Mouse (Mus musculus) MEL (cell line): ENCODE data around the gene Prkch. TPM values are rescaled to one million over a fixed set of nuclear protein-coding genes. Genes with fewer than 3 reads are reported as not detected.
A peak's percentile ranks its signal among the peaks of the same experiment; 100 is the strongest.

Experiments
- DNase-seq: peaks from one replicate; pipeline ENCODE4 v3.0.0; 2011; ENCODE audit warnings: low read depth, low spot score
- H3K27ac ChIP-seq: 2 replicates; pipeline ENCODE4 v1.5.1; 2012; ENCODE audit warnings: low read depth, mild to moderate bottlenecking, control low read depth, low read length, moderate library complexity; ENCODE audit not compliant: control insufficient read depth
- H3K27me3 ChIP-seq, 2 experiments: fragments of 150-350 bp in 1 of 2; sonication (generic) in 1 of 2; 2 replicates each; pipeline ENCODE4 v1.6.1; 2012; ENCODE audit warnings: low read length in 2 of 2, mild to moderate bottlenecking in 2 of 2, improper control_type of control experiment in 1 of 2, moderate library complexity in 1 of 2; ENCODE audit not compliant: insufficient read depth in 2 of 2, control insufficient read depth in 1 of 2
- H3K36me3 ChIP-seq, 2 experiments: 2 replicates each; pipeline ENCODE4 v1.6.1; 2012 to 2014; ENCODE audit warnings: low read length in 2 of 2, improper control_type of control experiment in 1 of 2, inconsistent platforms in 1 of 2, mild to moderate bottlenecking in 1 of 2; ENCODE audit not compliant: insufficient read depth in 2 of 2, control insufficient read depth in 1 of 2
- H3K4me1 ChIP-seq, 2 experiments: fragments of 150-350 bp in 1 of 2; sonication (generic) in 1 of 2; 2 replicates each; pipeline ENCODE4 v1.6.1; 2012; ENCODE audit warnings: low read length in 2 of 2, improper control_type of control experiment in 1 of 2, mild to moderate bottlenecking in 1 of 2; ENCODE audit not compliant: insufficient read depth in 2 of 2, control insufficient read depth in 1 of 2
- H3K4me3 ChIP-seq, 2 experiments: fragments of 150-350 bp in 1 of 2; sonication (generic) in 1 of 2; 2 replicates each; pipeline ENCODE4 v1.5.1; 2012; ENCODE audit warnings: low read depth in 2 of 2, low read length in 2 of 2, mild to moderate bottlenecking in 2 of 2, moderate library complexity in 2 of 2, control low read depth in 1 of 2, improper control_type of control experiment in 1 of 2; ENCODE audit not compliant: control insufficient read depth in 1 of 2, insufficient read depth in 1 of 2
- H3K79me2 ChIP-seq: 2 replicates; pipeline ENCODE4 v1.6.1; 2012; ENCODE audit warnings: mild to moderate bottlenecking, low read length, moderate library complexity; ENCODE audit not compliant: control insufficient read depth, poor library complexity, insufficient read depth
- H3K9ac ChIP-seq: 2 replicates; pipeline ENCODE4 v1.6.1; 2012; ENCODE audit warnings: low read depth, mild to moderate bottlenecking, control low read depth, low read length, moderate library complexity; ENCODE audit not compliant: control insufficient read depth, poor library complexity, severe bottlenecking
- H3K9me3 ChIP-seq: fragments of 150-350 bp; sonication (generic); replicated peaks from 2 replicates; pipeline ENCODE4 v1.6.1; 2012; ENCODE audit warnings: mild to moderate bottlenecking, low read length, improper control_type of control experiment, moderate library complexity; ENCODE audit not compliant: insufficient read depth
- CHD1 ChIP-seq: IDR thresholded peaks from 2 replicates; pipeline ENCODE4 v1.6.1; 2012; ENCODE audit warnings: low read depth, mild to moderate bottlenecking, inconsistent platforms, low read length, improper control_type of control experiment
- CHD2 ChIP-seq: IDR thresholded peaks from 2 replicates; pipeline ENCODE4 v1.6.1; 2011; ENCODE audit warnings: low read length, improper control_type of control experiment
- CTCF ChIP-seq, 3 experiments: IDR thresholded peaks in 2 of 3; conservative IDR thresholded peaks in 1 of 3; 2 replicates each; pipeline ENCODE4 v1.5.1; 2011 to 2012; ENCODE audit warnings: low read length in 3 of 3, low read depth in 2 of 3, mild to moderate bottlenecking in 2 of 3, improper control_type of control experiment in 1 of 3, inconsistent platforms in 1 of 3, mixed read lengths in 1 of 3, moderate library complexity in 1 of 3; ENCODE audit not compliant: control insufficient read depth in 1 of 3, insufficient read depth in 1 of 3, poor library complexity in 1 of 3, severe bottlenecking in 1 of 3
- E2F4 ChIP-seq: IDR thresholded peaks from 2 replicates; pipeline ENCODE4 v1.6.1; 2011; ENCODE audit warnings: low read depth, low read length, improper control_type of control experiment, borderline replicate concordance
- ELF1 ChIP-seq: IDR thresholded peaks from 2 replicates; pipeline ENCODE4 v1.6.1; 2014; ENCODE audit warnings: low read depth, mild to moderate bottlenecking, inconsistent platforms, low read length, improper control_type of control experiment, moderate library complexity
- HCFC1 ChIP-seq: IDR thresholded peaks from 2 replicates; pipeline ENCODE4 v1.6.1; 2012; ENCODE audit warnings: low read depth, mild to moderate bottlenecking, inconsistent platforms, low read length, improper control_type of control experiment, moderate library complexity
- KAT2A ChIP-seq: conservative IDR thresholded peaks from 2 replicates; pipeline ENCODE4 v1.6.1; 2012; ENCODE audit warnings: low read depth, low read length, improper control_type of control experiment, inconsistent platforms
- MAZ ChIP-seq: IDR thresholded peaks from 2 replicates; pipeline ENCODE4 v1.6.1; 2012; ENCODE audit warnings: low read depth, mild to moderate bottlenecking, inconsistent platforms, low read length, improper control_type of control experiment
- MXI1 ChIP-seq: IDR thresholded peaks from 2 replicates; pipeline ENCODE4 v1.6.1; 2011; ENCODE audit warnings: mild to moderate bottlenecking, low read depth, low read length, improper control_type of control experiment
- MYB ChIP-seq: IDR thresholded peaks from 2 replicates; pipeline ENCODE4 v1.6.1; 2011; ENCODE audit warnings: mild to moderate bottlenecking, low read depth, low read length, improper control_type of control experiment
- MYC ChIP-seq: IDR thresholded peaks from 2 replicates; pipeline ENCODE4 v1.6.1; 2011; ENCODE audit warnings: low read depth, mild to moderate bottlenecking, low read length, improper control_type of control experiment, moderate library complexity
- RAD21 ChIP-seq: IDR thresholded peaks from 2 replicates; pipeline ENCODE4 v1.6.1; 2011; ENCODE audit warnings: mild to moderate bottlenecking, low read depth, low read length, improper control_type of control experiment
- SMC3 ChIP-seq: IDR thresholded peaks from 2 replicates; pipeline ENCODE4 v1.6.1; 2011; ENCODE audit warnings: low read depth, low read length, improper control_type of control experiment
- TAL1 ChIP-seq: IDR thresholded peaks from 2 replicates; pipeline ENCODE4 v1.6.1; 2012; ENCODE audit warnings: mild to moderate bottlenecking, inconsistent platforms, low read length, moderate library complexity, mixed read lengths
- TCF12 ChIP-seq: IDR thresholded peaks from 2 replicates; pipeline ENCODE4 v1.6.1; 2014; ENCODE audit warnings: low read depth, mild to moderate bottlenecking, inconsistent platforms, low read length, improper control_type of control experiment, moderate library complexity
- ZC3H11A ChIP-seq: IDR thresholded peaks from 2 replicates; pipeline ENCODE4 v1.6.1; 2012; ENCODE audit warnings: low read depth, mild to moderate bottlenecking, inconsistent platforms, low read length, improper control_type of control experiment
- ZKSCAN1 ChIP-seq: IDR thresholded peaks from 2 replicates; pipeline ENCODE4 v1.6.1; 2012; ENCODE audit warnings: low read depth, mild to moderate bottlenecking, inconsistent platforms, low read length, improper control_type of control experiment, moderate library complexity
- ZMIZ1 ChIP-seq: IDR thresholded peaks from 2 replicates; pipeline ENCODE4 v1.6.1; 2012; ENCODE audit warnings: low read depth, mild to moderate bottlenecking, inconsistent platforms, low read length, improper control_type of control experiment, moderate library complexity
- polyA plus RNA-seq, 2 experiments: library from polyadenylated mRNA; stranded (reverse) in 1 of 2; unstranded in 1 of 2; fragments of >175 nt in 1 of 2; fragments of >200 nt in 1 of 2; gene quantifications; 2 replicates each; pipeline versions ENCODE4 v1.2.1 to v1.2.4; 2012; ENCODE audit warnings: low replicate concordance in 2 of 2, low read depth in 1 of 2; ENCODE audit not compliant: insufficient read length in 2 of 2, insufficient read depth in 1 of 2, missing spikeins in 1 of 2
- total RNA-seq: library from RNA; depleted of rRNA; stranded (reverse); fragments of 300-350 nt; gene quantifications from 2 replicates; pipeline ENCODE4 v1.2.3, GENCODE M21; 2012

Gene Prkch
- total and polyA plus RNA-seq, 3 experiments: not detected

DNA sequence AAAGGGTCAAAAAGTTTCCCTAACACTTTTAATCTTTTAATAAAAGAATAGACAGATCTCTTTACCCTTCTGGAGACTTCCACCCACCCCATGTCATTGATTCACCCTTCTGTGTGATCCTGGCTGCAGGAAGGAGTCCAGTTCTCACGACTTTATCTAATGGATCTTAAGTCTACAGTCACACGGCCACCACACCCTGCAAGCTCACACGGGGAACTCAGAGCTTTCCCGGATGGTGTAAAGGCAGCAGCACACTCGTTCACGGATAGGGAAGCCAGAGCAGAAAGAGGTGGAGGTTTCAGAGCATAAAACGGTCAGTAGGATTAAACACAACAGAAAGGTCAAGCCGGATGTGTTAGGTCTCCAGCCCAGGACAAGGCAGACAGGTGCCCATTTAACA lies 36.3 kb upstream of the Prkch start:
- H3K36me3 ChIP-seq: no peaks in the 10 kb centered on the region
- H3K79me2 ChIP-seq: no peaks in the 10 kb centered on the region
- H3K9me3 ChIP-seq: no peaks in the 10 kb centered on the region
- H3K9ac ChIP-seq: no peak overlapping the region
- no peak for TF ChIP-seq TCF12
- TF ChIP-seq ZC3H11A: no peak
- no peak for TF ChIP-seq MXI1
- no peak for TF ChIP-seq ZMIZ1
- TF ChIP-seq CHD1: no peak
- no peak for TF ChIP-seq SMC3
- no peak for TF ChIP-seq KAT2A
- TF ChIP-seq ZKSCAN1: no peak
- TF ChIP-seq HCFC1: no peak
- TF ChIP-seq MAZ: no peak
- TF ChIP-seq ELF1: no peak
- no peak for TF ChIP-seq CTCF (IDR thresholded peaks at IDR 0.05 in 2 of 3, conservative IDR thresholded peaks at IDR 0.05 in 1 of 3; ENCODE audit: control insufficient read depth in 1 of 3, insufficient read depth in 1 of 3, low read depth in 2 of 3, low read length in 3 of 3, poor library complexity in 1 of 3, severe bottlenecking in 1 of 3)
- TF ChIP-seq TAL1: no peak
- TF ChIP-seq RAD21: no peak
- no peak for DNase-seq
- H3K4me1 ChIP-seq: no peaks in the 10 kb centered on the region
- H3K27ac ChIP-seq: no peak overlapping the region
- H3K27me3 ChIP-seq: no peaks in the 10 kb centered on the region
- no peak overlapping the region for H3K4me3 ChIP-seq

DNA sequence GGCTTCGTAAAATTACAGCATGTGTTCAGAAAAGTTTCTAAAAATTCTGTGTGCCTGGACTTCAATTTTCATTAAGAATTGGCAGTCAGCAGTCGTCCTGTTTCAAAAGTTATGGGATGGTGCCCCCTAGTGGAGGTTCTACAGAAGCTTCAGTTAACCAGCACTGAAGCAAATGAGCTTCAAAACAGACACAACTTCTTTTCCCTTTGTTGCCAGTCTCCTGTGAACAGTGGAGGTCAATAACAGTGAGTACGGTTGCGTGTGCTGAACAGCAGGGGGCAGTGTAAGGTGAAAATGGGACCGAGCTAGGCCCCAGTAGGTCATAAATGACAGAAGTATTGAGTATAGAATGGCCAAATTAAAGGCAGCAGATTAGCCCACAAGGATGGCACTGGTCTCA lies 30.4 kb upstream of the Prkch start:
- no peaks in the 10 kb centered on the region for H3K27me3 ChIP-seq
- TF ChIP-seq CTCF (IDR thresholded peaks at IDR 0.05 in 2 of 3, conservative IDR thresholded peaks at IDR 0.05 in 1 of 3; ENCODE audit: control insufficient read depth in 1 of 3, insufficient read depth in 1 of 3, low read depth in 2 of 3, low read length in 3 of 3, poor library complexity in 1 of 3, severe bottlenecking in 1 of 3) (peak in 2 of 3 experiments; percentile 55 to 84; a peak in 4 of 6 replicates), MYB (no peak), CHD2 (no peak), SMC3 (peak; percentile 54), ELF1 (no peak), ZC3H11A (peak; percentile 49; the same call in 1 of the 2 replicates), E2F4 (no peak), RAD21 (peak; percentile 78), MYC (no peak)
- TF ChIP-seq, all 39 proteins: peak for 4
- Histone ChIP-seq H3K79me2 (no peaks in the 10 kb centered on the region), H3K4me3 (no peak overlapping the region), H3K36me3 (no peaks in the 10 kb centered on the region), H3K9ac (no peak overlapping the region), H3K4me1 (no peaks in the 10 kb centered on the region), H3K27ac (no peak overlapping the region), H3K9me3 (no peaks in the 10 kb centered on the region)
- DNase-seq: peak; percentile 75
